ENCODE assay signal across 12 mouse cellular contexts in genomic region chr9:66266237-66267170, GRCm38 (mm10).
DNase-seq lines count a peak whose midpoint lies in the region; ATAC-seq lines count a peak whose summit lies in the region.
"Had no signal": no experiment of that assay in that cellular context is flagged by ENCODE, and none has a peak within 500 bp of the region (broad histone marks: within the 10 kb centered on the region; RNA-seq: fewer than 3 reads in every experiment).

No protein-coding gene starts in this region.

- H3K4me2 ChIP-seq in embryonic facial prominence, embryonic 15.5 days (replicated peaks), result no peak overlapping the region
- H3K4me2 ChIP-seq in midbrain, embryonic 11.5 days, result no peak overlapping the region
- no peak overlapping the region for H3K4me2 ChIP-seq in midbrain, embryonic 16.5 days (ENCODE audit: low read length)

- ATAC-seq in embryonic facial prominence, embryonic 15.5 days (ENCODE audit: insufficient number of reproducible peaks, low FRiP score, low TSS enrichment, low read depth), result no peak
- ATAC-seq in midbrain, embryonic 11.5 days (ENCODE audit: low FRiP score), result no peak
- no peak for ATAC-seq in midbrain, embryonic 16.5 days
- ATAC-seq: hindbrain, embryonic 16.5 days had no signal

- H3K4me1 ChIP-seq in embryonic facial prominence, embryonic 15.5 days, result peaks cover 2% of the 10 kb centered on the region; the same call in 1 of the 2 replicates
- peaks cover 11% of the 10 kb centered on the region for H3K4me1 ChIP-seq in embryonic facial prominence, embryonic 10.5 days
- 0 out of 2 replicates have a peak, but pooled peaks cover 2% of the 10 kb centered on the region for H3K4me1 ChIP-seq in midbrain, embryonic 11.5 days (ENCODE audit: control insufficient read depth, insufficient read depth, low read length)
- no peaks in the 10 kb centered on the region for H3K4me1 ChIP-seq in midbrain, embryonic 16.5 days (ENCODE audit: control insufficient read depth, insufficient read depth, low read length)

- DNase-seq in embryonic facial prominence, embryonic 10.5 days (ENCODE audit: low spot score), result no peak
- DNase-seq in midbrain, embryonic 11.5 days (ENCODE audit: low spot score, missing footprints), result peak; percentile 49
- peak; percentile 49 for DNase-seq in fibroblast of lung, adult 2 months (ENCODE audit: low read depth)
- no peak for DNase-seq in urinary bladder, postnatal 10 days (ENCODE audit: low spot score)
- no peak for DNase-seq in thymus, adult 18-20 months
- DNase-seq: right cerebral cortex, postnatal 14 days; thymus, postnatal 14 days had no signal

- H3K27ac ChIP-seq in embryonic facial prominence, embryonic 15.5 days (replicated peaks), result 0 out of 2 replicates have a peak overlapping the region, but pooled peaks have one; percentile 22
- no peak overlapping the region for H3K27ac ChIP-seq in embryonic facial prominence, embryonic 10.5 days (replicated peaks)
- H3K27ac ChIP-seq in midbrain, embryonic 11.5 days (ENCODE audit: low read depth, low read length), result no peak overlapping the region
- no peak overlapping the region for H3K27ac ChIP-seq in midbrain, embryonic 16.5 days (ENCODE audit: low read length)
- H3K27ac ChIP-seq: kidney, postnatal 0 days; macrophage had no signal

- H3K4me3 ChIP-seq in embryonic facial prominence, embryonic 15.5 days (replicated peaks), result no peak overlapping the region
- no peak overlapping the region for H3K4me3 ChIP-seq in embryonic facial prominence, embryonic 10.5 days
- no peak overlapping the region for H3K4me3 ChIP-seq in midbrain, embryonic 11.5 days (ENCODE audit: low read depth, low read length)
- no peak overlapping the region for H3K4me3 ChIP-seq in midbrain, embryonic 16.5 days (ENCODE audit: low read depth, low read length)

- H3K9ac ChIP-seq in embryonic facial prominence, embryonic 15.5 days, result no peak overlapping the region
- H3K9ac ChIP-seq in midbrain, embryonic 11.5 days (ENCODE audit: low read length), result no peak overlapping the region
- H3K9ac ChIP-seq in midbrain, embryonic 16.5 days (ENCODE audit: low read depth, low read length), result no peak overlapping the region

- 70% methylated on average over 5 of the region's 5 CpGs for WGBS in embryonic facial prominence, embryonic 15.5 days
- 71% methylated on average over 5 of the region's 5 CpGs for WGBS in embryonic facial prominence, embryonic 10.5 days
- 71% methylated on average over 5 of the region's 5 CpGs for WGBS in midbrain, embryonic 11.5 days
- 63% methylated on average over 5 of the region's 5 CpGs for WGBS in midbrain, embryonic 16.5 days

- no peaks in the 10 kb centered on the region for H3K36me3 ChIP-seq in embryonic facial prominence, embryonic 15.5 days
- no peaks in the 10 kb centered on the region for H3K36me3 ChIP-seq in embryonic facial prominence, embryonic 10.5 days (replicated peaks)
- H3K36me3 ChIP-seq in midbrain, embryonic 11.5 days (ENCODE audit: control insufficient read depth, insufficient read depth, low read length), result no peaks in the 10 kb centered on the region
- no peaks in the 10 kb centered on the region for H3K36me3 ChIP-seq in midbrain, embryonic 16.5 days (ENCODE audit: control insufficient read depth, insufficient read depth, low read length)

- no peaks in the 10 kb centered on the region for H3K9me3 ChIP-seq in embryonic facial prominence, embryonic 15.5 days (replicated peaks)
- no peaks in the 10 kb centered on the region for H3K9me3 ChIP-seq in embryonic facial prominence, embryonic 10.5 days
- no peaks in the 10 kb centered on the region for H3K9me3 ChIP-seq in midbrain, embryonic 11.5 days (ENCODE audit: control insufficient read depth, low read length)
- H3K9me3 ChIP-seq in midbrain, embryonic 16.5 days (replicated peaks; ENCODE audit: control insufficient read depth, low read length, poor library complexity, severe bottlenecking), result no peaks in the 10 kb centered on the region

- H3K27me3 ChIP-seq in embryonic facial prominence, embryonic 15.5 days, result no peaks in the 10 kb centered on the region
- no peaks in the 10 kb centered on the region; the same call in 1 of the 2 replicates for H3K27me3 ChIP-seq in embryonic facial prominence, embryonic 10.5 days (replicated peaks; ENCODE audit: low read depth, poor library complexity, severe bottlenecking)
- no peaks in the 10 kb centered on the region for H3K27me3 ChIP-seq in midbrain, embryonic 11.5 days (ENCODE audit: control insufficient read depth, insufficient read depth, low read length)
- H3K27me3 ChIP-seq in midbrain, embryonic 16.5 days (ENCODE audit: control insufficient read depth, insufficient read depth, low read depth, low read length), result no peaks in the 10 kb centered on the region

Comparison
In these comparisons a context has a peak if more than half of its experiments do, and no peak if none do; other contexts are left out.
1. DNase-seq: peak in midbrain, embryonic 11.5 days (single experiment) and fibroblast of lung, adult 2 months (single experiment); none in embryonic facial prominence, embryonic 10.5 days (single experiment), urinary bladder, postnatal 10 days (single experiment) and thymus, adult 18-20 months (0 of 2).